Mouse (Mus musculus): ENCODE data around the gene Hexdc. TPM values are rescaled to one million over a fixed set of nuclear protein-coding genes. Genes with fewer than 3 reads are reported as not detected.

Gene Hexdc
- polyA plus RNA-seq, 1 experiment from 2014 or later = 7.3 TPM

- Histone ChIP-seq H3K4me3 (ENCODE audit: low read depth, low read length) (no peak overlapping the region), H3K9ac (ENCODE audit: low read depth, low read length) (no peak overlapping the region), H3K27ac (ENCODE audit: low read depth, low read length) (no peak overlapping the region), H3K9me3 (ENCODE audit: control insufficient read depth) (no peaks in the 10 kb centered on the region), H3K4me1 (replicated peaks; ENCODE audit: control insufficient read depth, insufficient read depth, low read length) (no peaks in the 10 kb centered on the region), H3K27me3 (replicated peaks; ENCODE audit: control insufficient read depth, insufficient read depth, low read length) (no peaks in the 10 kb centered on the region), H3K4me2 (replicated peaks; ENCODE audit: low read depth) (no peak overlapping the region), H3K36me3 (ENCODE audit: control insufficient read depth, insufficient read depth) (no peaks in the 10 kb centered on the region)
- no peak for ATAC-seq
- TF ChIP-seq CTCF (IDR thresholded peaks at IDR 0.05; ENCODE audit: low read depth) = no peak
- WGBS = 74% methylated on average over 4 of the region's 4 CpGs
These were observed 4.4 kb upstream of the Hexdc start for GRCm38 (mm10) chr11:121199851-121200250.

DNA sequence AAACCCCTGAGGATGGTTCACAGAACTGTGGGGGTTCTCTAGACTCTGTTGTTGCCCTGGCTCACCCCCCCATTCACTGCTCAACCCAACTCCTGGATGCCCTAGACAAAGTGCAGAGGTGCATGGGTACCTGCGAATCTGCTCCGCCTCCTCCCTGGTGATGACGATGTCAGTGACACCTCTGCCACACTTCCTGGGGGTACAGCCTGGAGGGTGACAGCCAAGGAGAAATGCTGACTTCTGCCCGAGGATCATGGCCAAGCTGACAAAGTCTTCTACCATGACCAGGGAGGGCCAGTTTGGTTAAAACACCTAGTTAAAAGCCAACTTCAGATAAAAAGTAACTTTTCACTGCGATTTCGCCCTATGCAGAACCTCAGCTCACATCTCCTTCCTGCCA, 3.5 kb upstream of the Hexdc start:
- no peak overlapping the region for H3K4me2 ChIP-seq (replicated peaks; ENCODE audit: low read depth)
- H3K27ac ChIP-seq (ENCODE audit: low read depth, low read length) = no peak overlapping the region
- WGBS = 91% methylated on average over 6 of the region's 6 CpGs
- H3K9ac ChIP-seq (ENCODE audit: low read depth, low read length) = no peak overlapping the region
- H3K4me3 ChIP-seq (ENCODE audit: low read depth, low read length) = no peak overlapping the region
- no peak for TF ChIP-seq CTCF (IDR thresholded peaks at IDR 0.05; ENCODE audit: low read depth)
- no peaks in the 10 kb centered on the region for H3K27me3 ChIP-seq (replicated peaks; ENCODE audit: control insufficient read depth, insufficient read depth, low read length)
- H3K36me3 ChIP-seq (ENCODE audit: control insufficient read depth, insufficient read depth) = no peaks in the 10 kb centered on the region
- no peaks in the 10 kb centered on the region for H3K4me1 ChIP-seq (replicated peaks; ENCODE audit: control insufficient read depth, insufficient read depth, low read length)
- ATAC-seq = no peak
- no peaks in the 10 kb centered on the region for H3K9me3 ChIP-seq (ENCODE audit: control insufficient read depth)

DNA sequence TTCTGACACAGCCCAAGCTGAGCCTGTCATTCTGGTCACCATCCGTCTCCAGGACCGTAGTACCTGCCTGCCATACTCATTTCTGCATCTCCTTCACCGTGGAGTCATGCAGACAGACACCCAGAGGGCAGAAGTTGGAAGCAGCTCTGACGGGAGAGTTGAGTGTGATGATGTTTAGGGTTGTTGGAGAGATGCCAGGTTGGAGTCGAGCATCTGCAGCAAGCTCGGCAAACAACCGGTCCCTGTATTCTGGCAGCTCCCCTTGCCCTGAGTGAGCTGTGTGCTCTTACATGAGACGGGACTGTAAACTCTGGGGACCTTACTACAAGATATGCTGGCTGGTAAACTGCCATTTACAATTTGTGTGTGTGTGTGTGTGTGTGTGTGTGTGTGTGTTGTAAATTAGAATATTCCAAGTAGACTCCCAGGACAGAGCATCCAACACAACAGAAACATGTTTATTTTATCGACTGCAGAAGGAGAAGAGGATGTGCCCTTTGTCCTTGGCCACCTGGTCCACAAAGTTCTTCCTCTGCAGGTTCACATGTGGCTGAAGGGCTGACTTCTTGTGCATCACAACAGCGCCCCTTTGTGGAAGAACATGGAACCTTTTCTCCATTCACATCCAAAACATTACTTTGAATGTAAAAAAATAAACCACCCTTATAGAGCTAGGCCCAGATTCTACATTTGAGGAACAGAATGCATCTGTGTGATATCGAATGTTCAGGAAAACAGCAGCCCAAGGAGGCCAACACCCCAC, 2.6 kb upstream of the Hexdc start:
- H3K36me3 ChIP-seq (ENCODE audit: control insufficient read depth, insufficient read depth) = no peaks in the 10 kb centered on the region
- WGBS = 41% methylated on average over 11 of the region's 11 CpGs
- H3K4me3 ChIP-seq (ENCODE audit: low read depth, low read length) = no peak overlapping the region
- no peaks in the 10 kb centered on the region for H3K9me3 ChIP-seq (ENCODE audit: control insufficient read depth)
- no peak for ATAC-seq
- H3K27ac ChIP-seq (ENCODE audit: low read depth, low read length) = no peak overlapping the region
- H3K27me3 ChIP-seq (replicated peaks; ENCODE audit: control insufficient read depth, insufficient read depth, low read length) = no peaks in the 10 kb centered on the region
- no peak overlapping the region for H3K4me2 ChIP-seq (replicated peaks; ENCODE audit: low read depth)
- H3K9ac ChIP-seq (ENCODE audit: low read depth, low read length) = no peak overlapping the region
- no peaks in the 10 kb centered on the region for H3K4me1 ChIP-seq (replicated peaks; ENCODE audit: control insufficient read depth, insufficient read depth, low read length)
- TF ChIP-seq CTCF (IDR thresholded peaks at IDR 0.05; ENCODE audit: low read depth) = peak; percentile 83

DNA sequence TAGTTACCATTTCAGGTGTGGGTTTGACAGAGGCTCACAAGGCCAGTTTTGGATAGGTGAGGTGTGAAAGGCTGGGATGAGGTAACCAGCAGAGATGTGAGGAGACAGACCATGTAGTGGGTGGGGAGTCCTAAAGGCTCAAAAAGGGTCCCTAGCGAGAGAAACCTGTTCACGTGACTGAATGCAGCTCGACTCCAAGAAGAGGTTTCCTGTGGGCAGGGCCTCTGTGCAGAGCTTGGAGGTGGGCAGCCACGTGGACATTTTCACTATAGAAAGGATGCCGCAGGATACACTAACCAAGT, 423 bp upstream of the Hexdc start:
- ATAC-seq = no peak
- no peak for TF ChIP-seq CTCF (IDR thresholded peaks at IDR 0.05; ENCODE audit: low read depth)
- WGBS = 0% methylated on average over 5 of the region's 5 CpGs

DNA sequence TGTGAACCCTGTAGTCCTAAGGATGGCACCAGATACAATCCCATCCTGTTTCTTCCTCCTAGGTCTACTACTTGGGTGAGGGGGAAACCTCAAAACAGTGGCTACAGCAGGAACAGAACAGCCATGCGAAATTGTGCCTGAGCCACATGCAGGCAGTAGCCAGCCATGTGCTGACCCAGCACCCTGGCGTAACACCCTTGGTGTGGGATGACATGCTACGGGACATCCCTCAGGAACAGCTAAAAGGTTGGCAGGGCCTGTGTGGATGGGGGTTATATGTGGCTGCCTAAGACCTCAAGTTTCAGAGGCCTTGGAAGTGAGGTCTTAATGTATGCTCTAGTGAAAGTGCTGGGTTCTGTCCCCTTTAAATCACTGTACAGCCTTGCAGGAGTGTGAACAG, 12.6 kb downstream of the Hexdc start:
- Histone ChIP-seq H3K4me3 (ENCODE audit: low read depth, low read length) (no peak overlapping the region), H3K27me3 (replicated peaks; ENCODE audit: control insufficient read depth, insufficient read depth, low read length) (no peaks in the 10 kb centered on the region), H3K9me3 (ENCODE audit: control insufficient read depth) (no peaks in the 10 kb centered on the region), H3K4me2 (replicated peaks; ENCODE audit: low read depth) (no peak overlapping the region), H3K9ac (ENCODE audit: low read depth, low read length) (no peak overlapping the region), H3K4me1 (replicated peaks; ENCODE audit: control insufficient read depth, insufficient read depth, low read length) (no peaks in the 10 kb centered on the region), H3K27ac (ENCODE audit: low read depth, low read length) (no peak overlapping the region), H3K36me3 (ENCODE audit: control insufficient read depth, insufficient read depth) (peaks cover 59% of the 10 kb centered on the region)
- TF ChIP-seq CTCF (IDR thresholded peaks at IDR 0.05; ENCODE audit: low read depth) = no peak
- no peak for ATAC-seq
- WGBS = 92% methylated on average over 3 of the region's 3 CpGs

More for the DNA sequence above, 423 bp upstream of the Hexdc start:
- Histone ChIP-seq H3K36me3 (ENCODE audit: control insufficient read depth, insufficient read depth) (peaks cover 13% of the 10 kb centered on the region), H3K9ac (ENCODE audit: low read depth, low read length) (no peak overlapping the region), H3K4me2 (replicated peaks; ENCODE audit: low read depth) (peak overlapping the region; percentile 73), H3K9me3 (ENCODE audit: control insufficient read depth) (no peaks in the 10 kb centered on the region), H3K27ac (ENCODE audit: low read depth, low read length) (no peak overlapping the region), H3K4me1 (replicated peaks; ENCODE audit: control insufficient read depth, insufficient read depth, low read length) (no peaks in the 10 kb centered on the region), H3K4me3 (ENCODE audit: low read depth, low read length) (peak overlapping the region; percentile 72), H3K27me3 (replicated peaks; ENCODE audit: control insufficient read depth, insufficient read depth, low read length) (no peaks in the 10 kb centered on the region)

GRCm38 (mm10) chr11:121219776-121220175, 15.5 kb downstream of the Hexdc start:
- TF ChIP-seq CTCF (IDR thresholded peaks at IDR 0.05; ENCODE audit: low read depth) = no peak
- H3K4me2 ChIP-seq (replicated peaks; ENCODE audit: low read depth) = no peak overlapping the region
- H3K27ac ChIP-seq (ENCODE audit: low read depth, low read length) = no peak overlapping the region
- WGBS = 94% methylated on average over 11 of the region's 11 CpGs
- no peak for ATAC-seq
- H3K4me1 ChIP-seq (replicated peaks; ENCODE audit: control insufficient read depth, insufficient read depth, low read length) = no peaks in the 10 kb centered on the region
- no peak overlapping the region for H3K4me3 ChIP-seq (ENCODE audit: low read depth, low read length)
- H3K27me3 ChIP-seq (replicated peaks; ENCODE audit: control insufficient read depth, insufficient read depth, low read length) = no peaks in the 10 kb centered on the region
- no peak overlapping the region for H3K9ac ChIP-seq (ENCODE audit: low read depth, low read length)
- peaks cover 78% of the 10 kb centered on the region for H3K36me3 ChIP-seq (ENCODE audit: control insufficient read depth, insufficient read depth)
- H3K9me3 ChIP-seq (ENCODE audit: control insufficient read depth) = no peaks in the 10 kb centered on the region
